Mouse (Mus musculus) myocyte (in vitro differentiated cells): ENCODE results near the gene Misp.

Source experiments
- CEBPB ChIP-seq: IDR thresholded peaks from 2 replicates; pipeline ENCODE4 v1.6.1; 2011; ENCODE audit warnings: mild to moderate bottlenecking, moderate library complexity; ENCODE audit not compliant: poor library complexity, insufficient read depth, severe bottlenecking
- E2F4 ChIP-seq: IDR thresholded peaks from one replicate; pipeline ENCODE4 v1.6.1; 2011; ENCODE audit warnings: mild to moderate bottlenecking, control low read depth, moderate library complexity; ENCODE audit not compliant: insufficient read depth
- MAX ChIP-seq: IDR thresholded peaks from one replicate; pipeline ENCODE4 v1.6.1; 2011; ENCODE audit warnings: low read depth, mild to moderate bottlenecking, control low read depth
- MYOD1 ChIP-seq, 3 experiments: IDR thresholded peaks; one replicate each; pipeline ENCODE4 v1.6.1; 2011; ENCODE audit warnings: control low read depth in 2 of 3, low read depth in 2 of 3, mild to moderate bottlenecking in 2 of 3, moderate library complexity in 1 of 3; ENCODE audit not compliant: insufficient read length in 2 of 3, control insufficient read depth in 1 of 3
- POLR2A ChIP-seq: IDR thresholded peaks from one replicate; pipeline ENCODE4 v1.6.1; 2011; ENCODE audit warnings: low read depth, mild to moderate bottlenecking, control low read depth, moderate library complexity; ENCODE audit not compliant: insufficient read length
- TCF12 ChIP-seq: IDR thresholded peaks from one replicate; pipeline ENCODE4 v1.6.1; 2011; ENCODE audit warnings: mild to moderate bottlenecking, control low read depth; ENCODE audit not compliant: poor library complexity, insufficient read depth, severe bottlenecking
- TCF3 ChIP-seq: IDR thresholded peaks from one replicate; pipeline ENCODE4 v1.6.1; 2011; ENCODE audit warnings: low read depth, control low read depth; ENCODE audit not compliant: insufficient read length
- USF1 ChIP-seq: IDR thresholded peaks from one replicate; pipeline ENCODE4 v1.6.1; 2011; ENCODE audit warnings: low read depth, mild to moderate bottlenecking, control low read depth, moderate library complexity

- TF ChIP-seq USF1: no peak
- TF ChIP-seq POLR2A: peak; percentile 58
- no peak for TF ChIP-seq TCF12
- TF ChIP-seq TCF3: no peak
- TF ChIP-seq MAX: no peak
- TF ChIP-seq MYOD1 (IDR thresholded peaks at IDR 0.05; ENCODE audit: control insufficient read depth in 1 of 3, insufficient read length in 2 of 3, low read depth in 2 of 3): peak in 1 of 3 experiments; percentile 18
- no peak for TF ChIP-seq CEBPB
- no peak for TF ChIP-seq E2F4
Measured at GRCm38 (mm10) chr10:79777103-79777531, 43.7 kb upstream of the Misp start, which contains the start of gene Fstl3.
